Mouse (Mus musculus): Measurements from ENCODE around the gene Fkbp6.

Gene Fkbp6

GRCm38 (mm10) chr5:135351606-135352005, 1.8 kb upstream of the Fkbp6 start:
- DNase-seq (ENCODE audit: low spot score), result no peak

- no peak for DNase-seq (ENCODE audit: low spot score)
Observed at GRCm38 (mm10) chr5:135347511-135348011, 2.3 kb downstream of the Fkbp6 start.

GRCm38 (mm10) chr5:135346430-135346829, 3.4 kb downstream of the Fkbp6 start:
- no peak for DNase-seq (ENCODE audit: low spot score)

GRCm38 (mm10) chr5:135345989-135346388, 3.9 kb downstream of the Fkbp6 start:
- DNase-seq (ENCODE audit: low spot score), result no peak

- no peak for DNase-seq (ENCODE audit: low spot score)
Observed at GRCm38 (mm10) chr5:135337575-135337974, 12.3 kb downstream of the Fkbp6 start.

- no peak for DNase-seq (ENCODE audit: low spot score)
Observed at GRCm38 (mm10) chr5:135331161-135331560, 18.7 kb downstream of the Fkbp6 start.

GRCm38 (mm10) chr5:135330201-135330600, 19.6 kb downstream of the Fkbp6 start:
- DNase-seq (ENCODE audit: low spot score), result no peak

- no peak for DNase-seq (ENCODE audit: low spot score)
Observed at GRCm38 (mm10) chr5:135329471-135329870, 20.4 kb downstream of the Fkbp6 start.

- no peak for DNase-seq (ENCODE audit: low spot score)
Observed at GRCm38 (mm10) chr5:135326121-135326659, 23.7 kb downstream of the Fkbp6 start.

- no peak for DNase-seq (ENCODE audit: low spot score)
Observed at GRCm38 (mm10) chr5:135322197-135322596, 27.6 kb downstream of the Fkbp6 start.

- no peak for DNase-seq (ENCODE audit: low spot score)
Observed at GRCm38 (mm10) chr5:135319856-135320255, 30.0 kb downstream of the Fkbp6 start.

GRCm38 (mm10) chr5:135316177-135316576, 33.7 kb downstream of the Fkbp6 start:
- DNase-seq (ENCODE audit: low spot score), result no peak

- no peak for DNase-seq (ENCODE audit: low spot score)
Observed at GRCm38 (mm10) chr5:135306321-135306965, 43.4 kb downstream of the Fkbp6 start.

GRCm38 (mm10) chr5:135302454-135302853, 47.4 kb downstream of the Fkbp6 start:
- no peak for DNase-seq (ENCODE audit: low spot score)

GRCm38 (mm10) chr5:135301916-135302315, 47.9 kb downstream of the Fkbp6 start:
- no peak for DNase-seq (ENCODE audit: low spot score)

- no peak for DNase-seq (ENCODE audit: low spot score)
Observed at GRCm38 (mm10) chr5:135292001-135292400, 57.8 kb downstream of the Fkbp6 start.

- DNase-seq (ENCODE audit: low spot score), result no peak
Observed at GRCm38 (mm10) chr5:135291193-135291592, 58.7 kb downstream of the Fkbp6 start.

GRCm38 (mm10) chr5:135290703-135291102, 59.1 kb downstream of the Fkbp6 start:
- no peak for DNase-seq (ENCODE audit: low spot score)

- no peak for DNase-seq (ENCODE audit: low spot score)
Observed at GRCm38 (mm10) chr5:135286926-135287325, 62.9 kb downstream of the Fkbp6 start.

GRCm38 (mm10) chr5:135286185-135286584, 63.7 kb downstream of the Fkbp6 start:
- peak; percentile 33 for DNase-seq (ENCODE audit: low spot score)

- DNase-seq (ENCODE audit: low spot score), result no peak
Observed at GRCm38 (mm10) chr5:135285211-135285610, 64.6 kb downstream of the Fkbp6 start.

- DNase-seq (ENCODE audit: low spot score), result no peak
Observed at GRCm38 (mm10) chr5:135280226-135280625, 69.6 kb downstream of the Fkbp6 start.

GRCm38 (mm10) chr5:135276597-135276996, 73.2 kb downstream of the Fkbp6 start:
- no peak for DNase-seq (ENCODE audit: low spot score)

All from urinary bladder, postnatal 10 days (tissue).